Mouse (Mus musculus): ENCODE measurements around the gene Noc4l.

DNA sequence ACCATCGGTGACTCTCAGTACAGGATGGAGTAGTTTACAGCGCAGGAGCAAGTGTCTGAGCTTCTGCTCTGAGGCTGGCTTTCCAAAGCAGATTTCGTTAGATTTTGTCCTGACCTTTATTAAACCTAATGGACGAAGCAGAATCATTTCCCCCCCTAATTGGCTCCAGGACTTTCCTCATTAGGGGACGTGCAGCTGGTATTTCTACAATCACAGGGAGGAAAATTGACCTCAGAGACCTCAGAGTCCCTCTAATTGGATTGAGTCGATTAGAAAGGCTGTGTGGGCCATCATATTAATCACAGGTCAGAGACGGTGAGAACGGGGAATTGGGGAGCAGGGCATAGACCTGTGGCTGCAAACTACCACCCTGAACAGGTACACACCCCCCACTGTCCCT lies 44.3 kb downstream of the Noc4l start:
- no peak for TF ChIP-seq POLR2A (IDR thresholded peaks at IDR 0.05; ENCODE audit: control insufficient read depth in 1 of 2, insufficient read depth in 1 of 2, low read depth in 1 of 2, low read length in 2 of 2, poor library complexity in 1 of 2)
- TF ChIP-seq HCFC1 (IDR thresholded peaks at IDR 0.05; ENCODE audit: low read depth, low read length) = no peak
- TF ChIP-seq ELF1 (IDR thresholded peaks at IDR 0.05; ENCODE audit: low read depth, low read length) = no peak
- TF ChIP-seq USF1 (IDR thresholded peaks at IDR 0.05; ENCODE audit: low read depth, low read length) = no peak
- no peak for TF ChIP-seq CTCF (IDR thresholded peaks at IDR 0.05 in 2 of 3, conservative IDR thresholded peaks at IDR 0.05 in 1 of 3; ENCODE audit: control insufficient read depth in 1 of 3, insufficient read depth in 1 of 3, low read depth in 2 of 3, low read length in 3 of 3, poor library complexity in 1 of 3, severe bottlenecking in 1 of 3)
- TF ChIP-seq KAT2A (conservative IDR thresholded peaks at IDR 0.05; ENCODE audit: low read depth, low read length) = no peak
- no peak for TF ChIP-seq MAZ (IDR thresholded peaks at IDR 0.05; ENCODE audit: low read depth, low read length)
- no peak for TF ChIP-seq CHD2 (IDR thresholded peaks at IDR 0.05; ENCODE audit: low read length)
- TF ChIP-seq ETS1 (IDR thresholded peaks at IDR 0.05; ENCODE audit: low read depth, low read length) = no peak
